Mouse (Mus musculus) stomach, embryonic 16.5 days (tissue): ENCODE data around the gene Hprt. TPM values are rescaled to one million over a fixed set of nuclear protein-coding genes. Genes with fewer than 3 reads are reported as not detected.

Source experiments
- ATAC-seq: fragments of 200-750 bp; cut with Nextera tagmentation; 2 replicates; pipeline ENCODE4 v1.8.0; 2017; ENCODE audit warnings: moderate number of reproducible peaks, moderate TSS enrichment; ENCODE audit not compliant: insufficient read depth, low FRiP score
- H3K27ac ChIP-seq: fragments of 300-500 bp; sonication (generic); 2 replicates; pipeline ENCODE4 v1.5.1; 2014; ENCODE audit warnings: low read length
- H3K27me3 ChIP-seq: fragments of 300-500 bp; sonication (generic); 2 replicates; pipeline ENCODE4 v1.6.1; 2014; ENCODE audit warnings: low read length, control low read depth, mixed read lengths; ENCODE audit not compliant: control insufficient read depth, insufficient read depth
- H3K36me3 ChIP-seq: fragments of 300-500 bp; sonication (generic); 2 replicates; pipeline ENCODE4 v1.6.1; 2014; ENCODE audit warnings: low read length; ENCODE audit not compliant: control insufficient read depth, insufficient read depth
- H3K4me1 ChIP-seq: fragments of 300-500 bp; sonication (generic); 2 replicates; pipeline ENCODE4 v1.6.1; 2014; ENCODE audit warnings: low read length, control low read depth, mixed read lengths; ENCODE audit not compliant: control insufficient read depth, insufficient read depth
- H3K4me2 ChIP-seq: fragments of 300-500 bp; sonication (generic); 2 replicates; pipeline ENCODE4 v1.6.1; 2014; ENCODE audit warnings: low read depth, low read length, mixed read lengths
- H3K4me3 ChIP-seq: fragments of 300-500 bp; sonication (generic); replicated peaks from 2 replicates; pipeline ENCODE4 v1.5.1; 2014; ENCODE audit warnings: mild to moderate bottlenecking, low read length
- H3K9ac ChIP-seq: fragments of 300-500 bp; sonication (generic); 2 replicates; pipeline ENCODE4 v1.6.1; 2014; ENCODE audit warnings: low read length
- H3K9me3 ChIP-seq: fragments of 300-500 bp; sonication (generic); replicated peaks from 2 replicates; pipeline ENCODE4 v1.6.1; 2016; ENCODE audit warnings: low read length, control low read depth; ENCODE audit not compliant: control insufficient read depth
- WGBS: fragments of 180-500 bp; shearing (Covaris S2); extraction: QIAGEN DNeasy Blood & Tissue Kit; methylation state at CpG from one replicate; pipeline ENCODE4 v1.1.7; 2014; 5-methylcytosine and 5-hydroxymethylcytosine counted together
- polyA plus RNA-seq: library from polyadenylated mRNA; unstranded; fragments of >200 nt; fragmentation: Nextera tagmentation; extraction: Ambion mirVana; gene quantifications from 2 replicates; pipeline ENCODE4 v1.2.1, GENCODE M21; 2015

Hprt gene
- polyA plus RNA-seq: 224 and 230 TPM in 2 replicates

- 13% methylated on average over 70 of the region's 72 CpGs for WGBS
- ATAC-seq: peak; percentile 95
- Histone ChIP-seq H3K4me1 (no peaks in the 10 kb centered on the region), H3K27ac (peak within 1 kb of the TSS; percentile 95), H3K36me3 (no peaks in the 10 kb centered on the region), H3K27me3 (no peaks in the 10 kb centered on the region), H3K9ac (peak within 1 kb of the TSS; percentile 86), H3K4me2 (peak within 1 kb of the TSS; percentile 52), H3K4me3 (peak within 1 kb of the TSS; percentile 70), H3K9me3 (no peaks in the 10 kb centered on the region)
Measured at GRCm38 (mm10) chrX:52987905-52988783, at the start of gene Hprt. Hprt (plus strand) TSS chrX:52988137.

GRCm38 (mm10) chrX:52945509-52945908 is 42.4 kb upstream of the Hprt start:
- H3K4me1 ChIP-seq: no peaks in the 10 kb centered on the region
- no peak overlapping the region for H3K9ac ChIP-seq
- no peak overlapping the region for H3K4me2 ChIP-seq
- ATAC-seq: no peak
- 0 out of 2 replicates have a peak, but pooled peaks cover 3% of the 10 kb centered on the region for H3K36me3 ChIP-seq
- no peaks in the 10 kb centered on the region for H3K27me3 ChIP-seq
- WGBS: 84% methylated on average over 5 of the region's 5 CpGs
- no peak overlapping the region for H3K4me3 ChIP-seq
- no peaks in the 10 kb centered on the region for H3K9me3 ChIP-seq
- H3K27ac ChIP-seq: no peak overlapping the region

- no peak overlapping the region for H3K4me3 ChIP-seq
- H3K27ac ChIP-seq: no peak overlapping the region
- H3K9me3 ChIP-seq: no peaks in the 10 kb centered on the region
- no peak overlapping the region for H3K9ac ChIP-seq
- no peak overlapping the region for H3K4me2 ChIP-seq
- H3K36me3 ChIP-seq: 0 out of 2 replicates have a peak, but pooled peaks cover 3% of the 10 kb centered on the region
- WGBS: 62% methylated on average over 2 of the region's 2 CpGs
- H3K4me1 ChIP-seq: no peaks in the 10 kb centered on the region
- no peak for ATAC-seq
- no peaks in the 10 kb centered on the region for H3K27me3 ChIP-seq
Measured at GRCm38 (mm10) chrX:52949713-52950112, 38.2 kb upstream of the Hprt start.

- H3K4me2 ChIP-seq: no peak overlapping the region
- no peak overlapping the region for H3K27ac ChIP-seq
- H3K36me3 ChIP-seq: no peaks in the 10 kb centered on the region
- 80% methylated on average over 4 of the region's 4 CpGs for WGBS
- no peak for ATAC-seq
- H3K4me3 ChIP-seq: no peak overlapping the region
- H3K9me3 ChIP-seq: no peaks in the 10 kb centered on the region
- no peaks in the 10 kb centered on the region for H3K4me1 ChIP-seq
- H3K9ac ChIP-seq: no peak overlapping the region
- no peaks in the 10 kb centered on the region for H3K27me3 ChIP-seq
Measured at GRCm38 (mm10) chrX:52956942-52957341, 31.0 kb upstream of the Hprt start.

GRCm38 (mm10) chrX:52961559-52962110 is 26.3 kb upstream of the Hprt start:
- H3K9me3 ChIP-seq: no peaks in the 10 kb centered on the region
- ATAC-seq: no peak
- 62% methylated on average over 5 of the region's 5 CpGs for WGBS
- no peak overlapping the region for H3K4me3 ChIP-seq
- H3K27me3 ChIP-seq: no peaks in the 10 kb centered on the region
- H3K4me2 ChIP-seq: no peak overlapping the region
- no peaks in the 10 kb centered on the region for H3K36me3 ChIP-seq
- H3K9ac ChIP-seq: no peak overlapping the region
- H3K27ac ChIP-seq: no peak overlapping the region
- no peaks in the 10 kb centered on the region for H3K4me1 ChIP-seq

GRCm38 (mm10) chrX:52965149-52965548 is 22.8 kb upstream of the Hprt start:
- H3K4me2 ChIP-seq: no peak overlapping the region
- no peaks in the 10 kb centered on the region for H3K4me1 ChIP-seq
- ATAC-seq: no peak
- whole genome bisulfite sequencing: 82% methylated on average over 2 of the region's 2 CpGs
- H3K27me3 ChIP-seq: no peaks in the 10 kb centered on the region
- H3K9ac ChIP-seq: no peak overlapping the region
- H3K4me3 ChIP-seq: no peak overlapping the region
- H3K27ac ChIP-seq: no peak overlapping the region
- no peaks in the 10 kb centered on the region for H3K9me3 ChIP-seq
- no peaks in the 10 kb centered on the region for H3K36me3 ChIP-seq

GRCm38 (mm10) chrX:52971211-52972006 is 16.5 kb upstream of the Hprt start:
- Histone ChIP-seq H3K4me1 (no peaks in the 10 kb centered on the region), H3K27ac (no peak overlapping the region), H3K27me3 (no peaks in the 10 kb centered on the region), H3K36me3 (no peaks in the 10 kb centered on the region), H3K9me3 (no peaks in the 10 kb centered on the region), H3K4me2 (no peak overlapping the region), H3K9ac (no peak overlapping the region), H3K4me3 (no peak overlapping the region)
- ATAC-seq: peak; percentile 86
- WGBS: 43% methylated on average over 3 of the region's 3 CpGs

- Histone ChIP-seq H3K27ac (no peak overlapping the region), H3K9ac (no peak overlapping the region), H3K36me3 (no peaks in the 10 kb centered on the region), H3K9me3 (no peaks in the 10 kb centered on the region), H3K4me1 (no peaks in the 10 kb centered on the region), H3K4me3 (no peak overlapping the region), H3K27me3 (no peaks in the 10 kb centered on the region), H3K4me2 (no peak overlapping the region)
- ATAC-seq: no peak
- 67% methylated on average over 1 of the region's 1 CpGs for WGBS
Measured at GRCm38 (mm10) chrX:52972129-52972528, 15.8 kb upstream of the Hprt start.

- no peak for ATAC-seq
- Histone ChIP-seq H3K4me1 (no peaks in the 10 kb centered on the region), H3K27ac (no peak overlapping the region), H3K27me3 (no peaks in the 10 kb centered on the region), H3K36me3 (no peaks in the 10 kb centered on the region), H3K9me3 (no peaks in the 10 kb centered on the region), H3K4me2 (no peak overlapping the region), H3K4me3 (no peak overlapping the region), H3K9ac (no peak overlapping the region)
- WGBS: 76% methylated on average over 1 of the region's 1 CpGs
Measured at GRCm38 (mm10) chrX:52972680-52973079, 15.3 kb upstream of the Hprt start.
